Mouse (Mus musculus) CD4-positive helper T cell, adult 2 months (primary cell): ENCODE results near the gene Gm45233.
"Not testable (repeated sequence)": the region's sequence is repeated elsewhere in the genome, so short reads cannot be mapped to it uniquely, and the experiment has no call there.

Source experiments
- DNase-seq: peaks from one replicate; pipeline ENCODE4 v3.0.0-alpha.2; 2012; ENCODE audit warnings: low read depth, missing footprints, low spot score

Gm45233 gene

DNA sequence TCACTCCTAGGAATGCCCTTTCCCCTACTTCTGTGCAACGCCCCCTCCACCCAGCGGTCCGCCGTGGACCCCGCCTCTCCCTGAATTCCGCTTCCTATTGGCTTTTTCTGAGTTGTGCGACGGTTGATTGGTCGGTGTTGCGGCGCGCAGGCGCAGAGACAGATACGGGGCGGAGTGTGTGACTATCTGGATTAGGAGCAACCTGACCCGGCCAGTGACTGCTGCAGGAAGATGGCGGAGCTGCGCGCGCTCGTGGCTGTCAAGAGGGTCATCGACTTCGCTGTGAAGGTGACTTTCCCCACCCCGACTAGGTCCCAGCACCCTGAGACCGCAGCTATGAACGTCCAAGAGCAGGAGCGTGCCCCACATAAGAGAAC lies at the start of gene Gm45233, which contains the start of gene Etfb:
Gm45233 (plus strand) TSS at position 212 of the 377 bp plus-strand sequence.
Etfb (plus strand) TSS at position 167 of the 377 bp plus-strand sequence.
- peak; percentile 94 for DNase-seq

DNA sequence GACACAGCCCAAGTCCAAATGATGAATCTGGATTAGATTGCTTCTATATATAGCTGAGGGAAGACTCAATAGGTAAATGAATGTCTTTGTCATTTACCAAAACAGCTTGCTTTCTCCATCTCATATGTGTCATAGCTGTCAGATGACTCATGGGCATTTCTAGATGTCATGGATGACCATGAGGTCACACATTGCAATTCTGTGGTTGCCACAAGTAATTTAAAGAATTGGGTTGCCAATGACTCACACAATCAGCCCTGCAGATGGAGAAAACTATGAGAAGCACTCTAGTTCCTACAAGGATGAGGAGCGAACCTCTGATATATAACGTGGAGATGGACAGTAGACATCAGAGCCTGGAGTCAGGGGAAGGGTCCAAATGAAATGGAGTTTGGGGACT lies 44.4 kb upstream of the Gm45233 start:
- no peak for DNase-seq

DNA sequence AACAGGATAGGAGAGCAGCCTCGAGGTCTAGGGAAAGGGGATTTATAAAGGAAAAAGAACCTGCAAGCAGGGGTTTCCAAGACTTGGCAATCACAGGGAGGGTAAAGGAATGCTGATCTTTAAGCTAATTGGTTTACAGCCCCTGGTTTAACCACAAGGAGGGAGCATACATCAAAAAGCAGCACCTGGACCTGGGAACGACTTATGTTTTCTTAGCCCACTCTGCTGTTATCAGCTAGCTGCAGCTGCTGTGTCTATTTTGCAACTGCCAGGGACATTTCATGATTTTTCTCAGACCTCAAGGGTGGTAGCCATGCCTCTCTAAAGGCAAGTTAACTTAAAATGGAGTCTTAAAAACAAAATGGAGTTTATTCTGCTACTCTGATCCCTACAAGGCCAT lies 41.2 kb upstream of the Gm45233 start:
- DNase-seq = no peak

DNA sequence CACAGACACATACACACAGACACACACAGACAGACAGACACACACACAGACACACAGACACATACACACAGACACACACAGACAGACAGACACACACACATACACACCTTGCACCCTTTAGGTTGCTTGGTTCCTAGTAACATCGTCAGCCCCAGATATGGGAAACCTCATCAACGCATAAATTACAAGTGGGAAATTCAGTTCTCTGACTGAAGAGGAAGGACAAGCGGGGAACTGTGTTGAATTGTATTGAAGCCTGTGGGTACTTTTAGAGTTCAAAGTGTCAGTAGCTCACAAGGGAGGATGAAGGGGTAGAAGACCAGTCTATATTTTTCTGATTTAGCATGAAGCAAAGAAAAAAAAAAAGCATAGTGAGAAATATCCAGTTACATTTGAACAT lies 36.4 kb upstream of the Gm45233 start:
- no peak for DNase-seq

DNA sequence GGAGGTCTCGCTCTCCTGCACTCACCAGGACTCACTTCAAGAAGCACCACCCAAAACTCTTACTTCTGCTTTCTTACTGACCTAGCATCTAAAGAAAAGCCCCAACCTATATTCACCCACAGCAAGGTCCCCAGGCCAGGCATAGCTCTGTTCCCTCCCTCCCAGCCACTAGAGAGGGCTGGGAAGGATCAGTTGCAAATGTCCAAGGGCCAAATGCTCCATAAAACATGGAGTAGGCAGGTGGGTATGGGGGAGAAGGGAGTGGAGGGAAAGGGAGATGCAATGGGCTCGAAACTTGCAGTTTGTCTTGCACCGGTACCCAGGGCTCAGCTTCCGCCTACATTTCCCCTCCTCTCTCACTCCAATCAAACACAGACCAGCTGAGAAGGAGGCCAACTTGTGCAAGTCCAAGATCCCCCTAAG lies 35.8 kb upstream of the Gm45233 start, which contains the start of gene Siglecg:
Siglecg (plus strand) TSS at position 74 of the 423 bp plus-strand sequence.
- no peak for DNase-seq

DNA sequence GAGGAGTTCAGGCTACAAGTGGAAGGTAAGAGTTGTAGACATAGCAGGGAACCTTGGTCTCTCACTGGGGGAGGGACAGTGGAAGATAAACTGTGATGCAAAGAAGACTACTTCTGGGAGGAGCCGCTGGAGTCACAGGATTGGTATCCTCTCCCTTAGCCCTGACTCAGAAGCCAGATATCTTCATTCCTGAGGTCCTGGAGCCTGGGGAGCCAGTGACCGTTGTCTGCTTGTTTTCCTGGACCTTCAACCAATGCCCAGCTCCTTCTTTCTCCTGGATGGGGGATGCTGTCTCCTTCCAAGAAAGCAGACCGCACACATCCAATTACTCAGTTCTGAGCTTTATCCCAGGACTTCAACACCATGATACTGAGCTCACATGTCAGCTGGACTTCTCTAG lies 34.8 kb upstream of the Gm45233 start:
- no peak for DNase-seq

DNA sequence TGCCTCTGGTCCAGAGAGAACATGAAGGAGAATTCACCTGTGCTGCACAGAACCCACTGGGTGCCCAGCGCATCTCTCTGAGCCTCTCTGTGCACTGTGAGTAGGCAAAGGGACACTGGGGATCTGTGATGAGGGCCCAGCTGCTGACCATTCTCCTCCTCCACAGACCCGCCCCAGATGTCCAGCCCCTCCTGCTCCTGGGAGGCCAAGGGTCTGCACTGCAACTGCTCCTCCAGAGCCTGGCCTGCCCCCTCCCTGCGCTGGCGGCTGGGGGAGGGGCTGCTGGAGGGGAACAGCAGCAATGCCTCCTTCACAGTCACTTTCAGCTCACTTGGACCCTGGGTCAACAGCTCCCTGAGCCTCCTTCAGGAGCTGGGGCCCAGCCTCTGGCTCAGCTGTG lies 32.2 kb upstream of the Gm45233 start:
- not testable (repeated sequence) for DNase-seq

DNA sequence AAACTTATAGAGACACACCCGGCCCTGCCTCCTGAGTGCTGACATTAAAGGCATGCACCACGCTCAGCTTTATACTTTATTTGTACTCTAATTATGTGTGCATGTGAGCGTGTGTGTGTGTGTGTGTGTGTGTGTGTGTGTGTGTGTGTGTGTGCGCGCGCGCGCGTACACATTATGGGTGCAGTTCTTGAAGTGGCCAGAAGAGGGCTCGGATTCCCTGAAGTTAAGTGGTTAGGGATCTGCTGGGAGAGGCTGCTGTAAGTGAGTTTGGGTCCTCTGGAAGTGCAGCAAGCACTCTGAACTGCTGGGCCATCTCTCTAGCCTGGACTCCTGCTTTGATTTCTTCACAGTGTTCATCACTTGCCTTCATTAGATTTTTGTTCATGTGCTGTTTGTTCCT lies 26.6 kb upstream of the Gm45233 start:
- no peak for DNase-seq

DNA sequence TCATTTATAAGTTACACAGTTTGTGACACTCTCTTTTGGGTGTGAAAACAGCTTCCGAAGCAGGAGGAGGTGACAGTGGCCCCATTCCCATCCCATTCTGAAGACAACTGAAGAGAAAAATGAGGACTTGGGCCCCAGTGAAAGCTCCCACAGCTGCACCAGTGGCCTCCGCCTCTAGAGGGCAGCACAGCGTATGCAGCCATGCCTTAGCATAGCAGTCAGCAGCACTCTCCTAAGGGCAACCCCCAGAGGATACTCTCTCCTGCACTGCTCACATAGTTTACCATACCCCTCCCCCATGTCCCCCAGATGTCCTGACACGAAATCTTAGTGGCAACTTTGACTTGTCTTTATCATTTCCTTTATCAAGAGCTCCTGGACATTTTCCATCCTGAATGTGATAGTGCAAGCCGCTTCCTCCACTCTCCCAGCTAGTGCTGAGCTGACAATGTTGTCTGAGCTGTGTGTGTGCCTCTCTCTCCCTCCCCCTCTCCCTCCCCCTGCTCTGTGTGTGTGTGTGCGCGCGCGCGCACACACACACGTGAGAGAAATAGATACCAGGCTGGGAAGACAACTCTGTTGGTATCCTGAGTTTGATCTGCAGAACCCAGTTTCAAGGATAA lies 20.8 kb upstream of the Gm45233 start:
- peak; percentile 83 for DNase-seq

DNA sequence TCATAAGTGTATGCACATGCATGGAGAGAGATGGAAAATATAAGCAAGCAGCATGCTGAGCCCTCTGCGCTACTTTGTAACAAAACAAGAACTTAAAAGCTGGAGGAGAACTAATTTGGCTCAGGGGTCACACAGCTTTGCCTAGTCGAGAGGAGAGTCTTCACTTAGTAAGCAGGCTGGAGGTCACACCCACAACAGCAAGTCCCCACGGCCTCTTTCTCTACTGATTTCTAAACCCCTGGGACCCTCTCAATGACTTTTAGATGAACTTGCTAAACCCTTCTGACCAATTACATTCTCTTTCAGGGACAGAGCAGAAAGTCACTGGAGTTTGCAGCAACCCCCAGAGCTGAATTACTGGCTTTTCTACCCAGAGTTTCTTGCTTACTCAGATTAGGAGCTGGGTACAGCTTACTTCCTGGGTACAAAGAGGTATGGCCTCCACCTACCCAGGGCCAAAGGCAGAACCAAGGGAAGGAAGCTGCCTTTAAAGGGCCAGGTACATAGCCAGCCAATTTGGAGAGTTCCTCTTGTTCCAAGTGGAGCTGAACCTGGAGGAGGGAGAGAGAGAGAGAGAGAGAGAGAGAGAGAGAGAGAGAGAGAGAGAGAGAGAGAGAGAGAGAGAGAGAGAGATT lies 19.8 kb upstream of the Gm45233 start:
- peak; percentile 28 for DNase-seq

DNA sequence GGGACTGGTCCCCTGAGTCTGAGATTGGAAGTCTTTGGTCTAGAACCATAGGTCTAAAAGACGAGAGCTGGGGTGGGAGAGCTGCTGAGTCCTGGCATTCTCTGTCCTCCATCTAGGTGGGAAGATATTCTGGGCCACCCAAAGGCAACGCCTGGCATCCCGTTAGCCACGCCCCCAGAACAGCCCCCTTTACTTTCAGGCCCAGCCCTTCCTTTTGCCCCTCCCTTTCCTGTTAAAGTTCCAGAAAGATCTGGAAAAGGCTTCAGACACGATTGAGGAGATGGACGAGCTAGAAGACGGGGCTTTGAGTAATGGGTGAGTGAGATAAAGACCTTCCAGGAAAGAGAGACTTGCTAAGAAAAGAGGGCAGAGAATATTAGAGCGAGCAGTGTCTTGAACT lies 16.5 kb upstream of the Gm45233 start, which contains the start of gene Lim2:
Lim2 (plus strand) TSS at position 265 of the 400 bp plus-strand sequence.
- no peak for DNase-seq

DNA sequence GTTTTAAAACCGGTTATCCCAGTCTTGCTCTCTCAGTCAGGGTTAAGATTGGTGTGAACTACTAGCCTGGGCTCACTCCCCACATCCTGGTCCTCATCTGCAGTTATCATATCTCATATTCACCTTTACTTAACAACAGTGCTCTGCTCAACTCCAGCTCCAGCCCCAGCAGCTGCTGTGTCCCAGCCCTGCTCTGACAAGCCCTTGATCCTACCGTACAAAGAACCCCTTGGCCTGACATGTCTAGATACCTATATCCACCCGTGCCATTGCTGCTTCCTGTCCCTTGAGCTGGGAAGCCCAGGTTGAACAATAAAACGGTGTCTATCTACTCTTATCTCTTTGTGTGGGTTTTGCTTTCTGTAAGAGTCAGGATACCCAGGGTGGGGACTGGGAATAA lies 14.4 kb upstream of the Gm45233 start:
- DNase-seq = no peak

DNA sequence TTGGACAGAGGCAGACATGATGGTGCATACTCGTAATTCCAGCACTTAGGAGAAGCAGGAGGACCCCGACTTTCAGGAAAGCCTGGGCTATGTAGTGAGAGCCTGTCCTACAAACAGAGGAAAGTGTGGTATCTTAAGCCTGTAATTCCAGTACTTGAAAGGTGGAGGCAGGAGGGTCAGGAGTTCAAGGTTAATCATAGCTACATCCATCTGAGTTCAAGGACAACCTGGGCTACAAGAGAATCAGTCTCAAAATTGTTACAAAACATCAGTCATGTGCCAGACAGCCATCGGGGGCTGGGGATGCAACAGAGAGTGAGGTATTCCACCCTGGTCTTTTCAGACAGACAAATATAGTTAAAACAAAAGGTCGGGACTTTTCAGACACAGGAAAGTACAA lies 11.0 kb upstream of the Gm45233 start:
- no peak for DNase-seq

DNA sequence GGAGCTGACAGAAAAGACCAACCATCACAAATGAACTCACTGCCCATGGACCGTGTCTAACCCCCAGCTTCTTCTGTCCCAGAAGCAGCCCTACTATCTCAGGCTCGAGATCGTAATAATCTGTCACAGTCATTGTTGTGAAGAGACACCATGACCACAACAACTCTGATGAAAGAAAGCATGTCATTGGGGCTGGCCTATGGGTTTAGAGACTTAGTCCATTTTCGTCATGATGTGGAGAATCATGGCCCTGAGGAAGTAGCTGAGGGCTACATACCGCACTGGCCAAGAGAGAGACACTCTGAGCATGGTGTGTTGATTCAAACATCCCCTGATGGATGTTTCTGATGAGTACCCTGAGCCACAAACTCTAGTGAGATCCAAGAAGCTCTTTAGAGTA lies 9.3 kb upstream of the Gm45233 start:
- no peak for DNase-seq

DNA sequence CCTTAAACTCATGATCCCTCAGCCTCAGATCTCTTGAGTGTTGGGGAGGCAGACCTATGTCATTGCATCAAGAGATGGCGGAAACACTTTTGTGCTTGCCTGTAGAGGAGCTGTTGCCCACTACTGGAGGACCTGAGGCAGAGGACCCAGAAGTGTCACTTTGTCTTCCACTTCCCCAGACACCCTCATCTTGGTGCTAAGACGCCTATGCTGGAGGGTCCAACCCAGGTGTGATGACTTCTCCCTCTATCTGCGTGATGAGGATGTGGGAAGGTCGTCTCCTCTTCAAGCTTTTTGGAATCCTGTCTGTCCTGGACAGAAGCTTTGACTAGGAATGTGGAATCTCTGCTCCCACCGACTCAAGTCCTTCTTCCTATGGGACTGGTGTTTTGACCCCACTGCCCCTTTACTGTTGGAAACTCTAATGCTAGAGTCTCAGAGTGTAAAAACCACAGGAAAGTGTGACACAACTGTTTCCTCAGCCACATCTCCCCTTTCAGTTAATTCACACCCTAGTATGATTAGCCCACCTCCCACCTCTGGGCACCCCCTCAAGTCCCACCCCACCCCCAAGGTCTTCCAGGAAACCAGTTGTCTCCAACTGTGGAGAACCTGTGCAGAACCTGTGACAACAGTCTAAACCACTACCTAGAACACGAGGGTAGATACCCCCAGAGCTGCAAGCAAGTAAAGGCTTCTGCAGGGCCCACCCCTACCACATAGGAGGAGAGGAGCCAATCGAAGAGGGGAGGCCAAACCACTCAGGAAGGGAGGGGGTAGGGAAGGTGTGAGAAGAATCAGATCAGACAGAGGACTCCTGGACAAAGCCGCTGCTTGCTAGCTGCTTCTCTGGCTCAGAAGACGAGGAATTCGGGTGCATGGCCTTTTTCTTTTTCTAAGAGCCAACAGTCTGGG lies 7.3 kb upstream of the Gm45233 start, which contains the start of gene Nkg7:
Nkg7 (plus strand) TSS at position 733 of the 915 bp plus-strand sequence.
- peak; percentile 67 for DNase-seq

DNA sequence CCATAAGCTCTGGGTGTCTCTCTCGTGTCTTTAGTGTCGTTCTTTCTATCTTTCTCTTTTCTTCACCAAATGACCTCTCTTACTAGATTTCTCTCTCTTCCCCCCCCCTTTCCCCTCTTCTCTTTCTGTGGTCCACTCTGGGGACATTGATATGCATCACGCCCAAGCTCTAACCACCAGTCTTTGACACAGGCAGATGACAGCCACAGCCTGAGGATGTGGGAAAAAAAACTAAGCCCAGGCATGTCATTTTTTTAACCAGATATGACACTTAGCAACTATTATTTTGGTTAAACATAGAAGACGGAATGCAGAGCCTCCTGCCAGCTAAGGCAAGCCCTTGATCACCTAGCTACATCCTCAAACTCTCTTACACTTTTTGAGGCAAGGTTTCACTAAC lies 5.3 kb upstream of the Gm45233 start:
- peak; percentile 79 for DNase-seq

DNA sequence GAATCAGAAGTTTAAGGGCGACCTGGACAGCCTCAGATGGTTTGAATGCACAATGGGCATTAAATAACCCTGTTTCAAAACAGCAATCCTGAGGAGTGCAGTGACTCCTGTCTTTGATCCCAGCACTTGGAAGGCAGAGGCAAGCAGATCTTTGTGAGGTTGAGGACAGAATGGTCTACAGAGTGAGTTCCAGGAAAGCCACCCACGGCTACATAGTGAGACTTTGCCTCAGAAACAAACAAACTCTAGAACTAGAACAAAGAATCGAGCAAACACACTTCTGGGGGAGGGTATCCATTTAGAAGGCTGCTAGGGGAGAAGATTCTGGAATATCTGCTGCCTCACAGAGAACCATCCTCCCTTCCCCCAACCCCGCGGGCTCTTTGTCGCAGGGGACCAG lies 3.4 kb upstream of the Gm45233 start, which contains the start of gene Cldnd2:
Cldnd2 (plus strand) TSS at position 301 of the 400 bp plus-strand sequence.
- no peak for DNase-seq

DNA sequence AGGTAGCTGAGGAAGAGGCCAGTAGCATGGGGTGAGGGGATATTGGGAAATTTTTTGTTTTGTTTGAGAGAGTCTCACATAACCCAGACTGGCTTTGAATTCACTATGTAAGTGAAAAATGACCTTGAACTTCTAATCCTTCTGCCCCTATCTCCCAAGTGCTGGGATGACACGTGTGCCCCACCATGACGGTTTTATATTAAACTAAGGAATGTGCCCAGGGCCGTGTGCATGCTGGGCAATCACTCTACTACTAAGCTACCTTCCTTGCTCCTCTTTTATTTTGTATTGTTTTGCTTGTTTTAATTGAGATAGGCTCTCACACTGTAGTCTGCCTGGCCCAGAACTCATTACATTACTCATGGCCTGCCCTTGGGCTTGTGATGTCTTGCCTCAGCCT lies 2.9 kb upstream of the Gm45233 start:
- no peak for DNase-seq

DNA sequence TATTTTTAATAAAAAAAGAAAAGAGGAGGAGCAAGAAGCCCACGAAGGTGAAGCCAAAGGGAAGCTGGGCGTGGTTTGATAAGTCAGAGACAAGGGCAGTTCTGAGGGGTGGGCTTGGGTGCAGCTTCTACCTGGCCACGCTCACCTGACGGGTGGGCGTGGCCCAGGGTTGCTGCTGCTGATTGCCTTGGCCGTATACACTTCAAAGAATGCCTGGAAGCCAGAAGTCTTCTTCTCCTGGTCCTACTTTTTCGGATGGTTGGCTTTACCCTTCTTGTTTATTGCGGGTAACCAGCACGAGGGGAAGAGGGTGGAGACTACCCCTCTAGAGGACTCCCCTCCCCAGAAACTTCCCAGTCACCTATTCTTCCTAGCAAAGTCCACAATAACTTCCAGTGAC lies 1.2 kb upstream of the Gm45233 start:
- peak; percentile 25 for DNase-seq

DNA sequence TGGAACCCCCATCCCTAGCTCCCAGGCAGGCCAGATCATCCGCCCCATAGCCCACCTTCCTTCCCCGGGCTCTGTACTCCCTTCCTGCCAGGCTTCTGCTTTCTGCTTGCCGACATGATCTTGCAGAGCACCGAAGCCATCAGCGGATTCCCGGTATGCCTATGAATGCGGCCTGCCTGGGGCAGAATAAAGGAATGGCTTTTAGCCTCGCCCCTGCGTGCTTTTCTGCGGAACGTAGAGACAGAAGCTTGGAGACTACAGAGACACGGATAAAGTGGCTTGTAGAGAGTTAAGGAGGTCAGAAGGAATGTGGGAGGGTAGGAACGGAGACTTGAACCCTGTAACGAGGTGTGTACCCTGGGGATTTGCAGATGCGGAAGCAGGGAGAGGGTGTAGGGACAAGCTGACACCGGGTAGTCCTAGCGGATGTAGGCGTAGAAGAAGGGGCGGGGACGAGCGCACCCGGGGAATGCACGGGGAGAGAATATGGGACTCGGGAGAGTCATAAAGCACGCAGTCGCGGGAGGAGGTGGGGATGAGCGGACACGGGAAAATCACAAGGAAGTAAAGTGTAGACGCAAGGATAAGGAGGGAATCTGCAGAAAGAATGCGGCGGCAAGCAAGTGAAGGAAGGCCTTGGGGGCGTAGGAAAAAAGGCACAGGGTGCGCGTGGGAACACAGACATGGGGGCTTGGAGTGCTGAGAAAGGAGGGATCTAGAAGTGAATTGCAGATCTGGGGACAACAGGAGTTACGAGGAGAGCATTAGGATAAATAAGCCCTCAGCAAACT lies 607 bp upstream of the Gm45233 start:
- peak; percentile 84 for DNase-seq

DNA sequence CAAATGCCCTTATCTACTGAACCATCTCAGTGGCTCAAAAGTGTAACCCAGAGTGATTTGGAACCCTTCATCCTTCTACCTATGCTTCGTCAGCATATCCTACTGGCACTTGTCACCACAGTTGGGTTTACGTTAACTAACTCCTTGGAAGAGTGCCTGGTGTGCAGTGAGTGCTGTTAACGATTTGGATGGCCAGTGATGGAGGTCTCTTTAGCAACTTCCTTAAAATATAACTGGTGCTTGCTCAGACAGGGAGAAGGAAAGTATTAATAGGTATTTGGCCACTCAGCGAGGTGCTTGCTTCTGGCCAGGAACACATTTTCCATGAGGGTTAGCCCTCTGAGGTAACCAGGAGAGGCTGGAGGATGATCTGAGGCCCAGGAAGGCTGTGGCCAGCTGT lies 3.9 kb downstream of the Gm45233 start:
- no peak for DNase-seq
